Mouse (Mus musculus): ENCODE measurements around the gene Celf1.

GRCm38 (mm10) chr2:90953461-90953860, 13.3 kb downstream of the Celf1 start:
- TF ChIP-seq ZNF384 (IDR thresholded peaks at IDR 0.05; ENCODE audit: low read depth, low read length): no peak
- no peak for TF ChIP-seq MAFK (IDR thresholded peaks at IDR 0.05; ENCODE audit: insufficient read depth, low read depth, low read length)
- TF ChIP-seq CHD2 (IDR thresholded peaks at IDR 0.05; ENCODE audit: low read depth, low read length): no peak

Data from ES-E14 (cell line).